Mouse (Mus musculus) hindbrain, embryonic 14.5 days (tissue): Measurements from ENCODE around the gene Irx3. TPM values are rescaled to one million over a fixed set of nuclear protein-coding genes. Genes with fewer than 3 reads are reported as not detected.

Source experiments
- ATAC-seq: fragments of 200-750 bp; cut with Nextera tagmentation; 2 replicates; pipeline ENCODE4 v1.8.0; 2017; ENCODE audit warnings: moderate number of reproducible peaks, mild to moderate bottlenecking, moderate TSS enrichment, moderate library complexity; ENCODE audit not compliant: low FRiP score
- DNase-seq: peaks from one replicate; pipeline ENCODE4 v3.0.0-alpha.2; 2015; ENCODE audit warnings: low spot score
- H3K27ac ChIP-seq: fragments of 300-500 bp; sonication (generic); 2 replicates; pipeline ENCODE4 v1.5.1; 2014; ENCODE audit warnings: mild to moderate bottlenecking, moderate library complexity
- H3K27me3 ChIP-seq: fragments of 300-500 bp; sonication (generic); 2 replicates; pipeline ENCODE4 v1.6.1; 2014; ENCODE audit warnings: mild to moderate bottlenecking, low read length, mixed read lengths; ENCODE audit not compliant: control insufficient read depth, insufficient read depth
- H3K36me3 ChIP-seq: fragments of 300-500 bp; sonication (generic); replicated peaks from 2 replicates; pipeline ENCODE4 v1.6.1; 2014; ENCODE audit not compliant: control insufficient read depth, insufficient read depth
- H3K4me1 ChIP-seq: fragments of 300-500 bp; sonication (generic); replicated peaks from 2 replicates; pipeline ENCODE4 v1.6.1; 2014; ENCODE audit warnings: antibody characterized with exemption, low read length, mixed read lengths; ENCODE audit not compliant: control insufficient read depth, insufficient read depth
- H3K4me2 ChIP-seq: fragments of 300-500 bp; sonication (generic); replicated peaks from 2 replicates; pipeline ENCODE4 v1.6.1; 2014; ENCODE audit warnings: mild to moderate bottlenecking, moderate library complexity
- H3K4me3 ChIP-seq: fragments of 300-500 bp; sonication (generic); replicated peaks from 2 replicates; pipeline ENCODE4 v1.5.1; 2014; ENCODE audit warnings: mild to moderate bottlenecking, low read length
- H3K9ac ChIP-seq: fragments of 300-500 bp; sonication (generic); 2 replicates; pipeline ENCODE4 v1.6.1; 2014
- H3K9me3 ChIP-seq: fragments of 300-500 bp; sonication (generic); 2 replicates; pipeline ENCODE4 v1.6.1; 2016; ENCODE audit warnings: low read length; ENCODE audit not compliant: control insufficient read depth
- WGBS: fragments of 180-500 bp; shearing (Covaris S2); extraction: QIAGEN DNeasy Blood & Tissue Kit; methylation state at CpG from one replicate; pipeline ENCODE4 v1.1.7; 2014; 5-methylcytosine and 5-hydroxymethylcytosine counted together
- polyA plus RNA-seq: library from polyadenylated mRNA; unstranded; fragments of >200 nt; fragmentation: Nextera tagmentation; extraction: Ambion mirVana; gene quantifications from 2 replicates; pipeline ENCODE4 v1.2.1, GENCODE M21; 2014

The Irx3 gene
- polyA plus RNA-seq, 1 experiment from 2014 or later: 10.4 TPM

GRCm38 (mm10) chr8:91750794-91751125, 51.1 kb downstream of the Irx3 start:
- no peaks in the 10 kb centered on the region for H3K27me3 ChIP-seq
- H3K4me3 ChIP-seq: no peak overlapping the region
- H3K36me3 ChIP-seq: no peaks in the 10 kb centered on the region
- H3K27ac ChIP-seq: no peak overlapping the region
- H3K9ac ChIP-seq: no peak overlapping the region
- ATAC-seq (no peak), DNase-seq (no peak)
- H3K4me1 ChIP-seq: 0 out of 2 replicates have a peak, but pooled peaks cover 5% of the 10 kb centered on the region
- WGBS: 87% methylated on average over 7 of the region's 7 CpGs
- H3K4me2 ChIP-seq: no peak overlapping the region
- no peaks in the 10 kb centered on the region for H3K9me3 ChIP-seq

GRCm38 (mm10) chr8:91750096-91750793, 51.6 kb downstream of the Irx3 start:
- no peak overlapping the region for H3K9ac ChIP-seq
- DNase-seq (no peak), ATAC-seq (no peak)
- H3K27me3 ChIP-seq: no peaks in the 10 kb centered on the region
- no peak overlapping the region for H3K4me2 ChIP-seq
- H3K4me1 ChIP-seq: 0 out of 2 replicates have a peak, but pooled peaks cover 6% of the 10 kb centered on the region
- H3K27ac ChIP-seq: no peak overlapping the region
- H3K36me3 ChIP-seq: no peaks in the 10 kb centered on the region
- 70% methylated on average over 15 of the region's 15 CpGs for WGBS
- no peak overlapping the region for H3K4me3 ChIP-seq
- H3K9me3 ChIP-seq: no peaks in the 10 kb centered on the region

GRCm38 (mm10) chr8:91749412-91749811, 52.5 kb downstream of the Irx3 start:
- no peak overlapping the region for H3K9ac ChIP-seq
- no peaks in the 10 kb centered on the region for H3K9me3 ChIP-seq
- H3K36me3 ChIP-seq: no peaks in the 10 kb centered on the region
- H3K4me1 ChIP-seq: 0 out of 2 replicates have a peak, but pooled peaks cover 6% of the 10 kb centered on the region
- no peak for DNase-seq
- no peaks in the 10 kb centered on the region for H3K27me3 ChIP-seq
- no peak overlapping the region for H3K4me3 ChIP-seq
- WGBS: 75% methylated on average over 5 of the region's 5 CpGs
- no peak overlapping the region for H3K27ac ChIP-seq
- no peak for ATAC-seq
- H3K4me2 ChIP-seq: no peak overlapping the region
